Mouse (Mus musculus) hindbrain, embryonic 14.5 days (tissue): Measurements from ENCODE around the gene Fsd2. TPM values are rescaled to one million over a fixed set of nuclear protein-coding genes. Genes with fewer than 3 reads are reported as not detected.

Experiments
- ATAC-seq: fragments of 200-750 bp; cut with Nextera tagmentation; 2 replicates; pipeline ENCODE4 v1.8.0; 2017; ENCODE audit warnings: moderate number of reproducible peaks, mild to moderate bottlenecking, moderate TSS enrichment, moderate library complexity; ENCODE audit not compliant: low FRiP score
- DNase-seq: peaks from one replicate; pipeline ENCODE4 v3.0.0-alpha.2; 2015; ENCODE audit warnings: low spot score
- H3K27ac ChIP-seq: fragments of 300-500 bp; sonication (generic); 2 replicates; pipeline ENCODE4 v1.5.1; 2014; ENCODE audit warnings: mild to moderate bottlenecking, moderate library complexity
- H3K27me3 ChIP-seq: fragments of 300-500 bp; sonication (generic); 2 replicates; pipeline ENCODE4 v1.6.1; 2014; ENCODE audit warnings: mild to moderate bottlenecking, low read length, mixed read lengths; ENCODE audit not compliant: control insufficient read depth, insufficient read depth
- H3K36me3 ChIP-seq: fragments of 300-500 bp; sonication (generic); replicated peaks from 2 replicates; pipeline ENCODE4 v1.6.1; 2014; ENCODE audit not compliant: control insufficient read depth, insufficient read depth
- H3K4me1 ChIP-seq: fragments of 300-500 bp; sonication (generic); replicated peaks from 2 replicates; pipeline ENCODE4 v1.6.1; 2014; ENCODE audit warnings: antibody characterized with exemption, low read length, mixed read lengths; ENCODE audit not compliant: control insufficient read depth, insufficient read depth
- H3K4me2 ChIP-seq: fragments of 300-500 bp; sonication (generic); replicated peaks from 2 replicates; pipeline ENCODE4 v1.6.1; 2014; ENCODE audit warnings: mild to moderate bottlenecking, moderate library complexity
- H3K4me3 ChIP-seq: fragments of 300-500 bp; sonication (generic); replicated peaks from 2 replicates; pipeline ENCODE4 v1.5.1; 2014; ENCODE audit warnings: mild to moderate bottlenecking, low read length
- H3K9ac ChIP-seq: fragments of 300-500 bp; sonication (generic); 2 replicates; pipeline ENCODE4 v1.6.1; 2014
- H3K9me3 ChIP-seq: fragments of 300-500 bp; sonication (generic); 2 replicates; pipeline ENCODE4 v1.6.1; 2016; ENCODE audit warnings: low read length; ENCODE audit not compliant: control insufficient read depth
- WGBS: fragments of 180-500 bp; shearing (Covaris S2); extraction: QIAGEN DNeasy Blood & Tissue Kit; methylation state at CpG from one replicate; pipeline ENCODE4 v1.1.7; 2014; 5-methylcytosine and 5-hydroxymethylcytosine counted together
- polyA plus RNA-seq: library from polyadenylated mRNA; unstranded; fragments of >200 nt; fragmentation: Nextera tagmentation; extraction: Ambion mirVana; gene quantifications from 2 replicates; pipeline ENCODE4 v1.2.1, GENCODE M21; 2014

Gene Fsd2
- polyA plus RNA-seq, 1 experiment from 2014 or later: 0.21 TPM

DNA sequence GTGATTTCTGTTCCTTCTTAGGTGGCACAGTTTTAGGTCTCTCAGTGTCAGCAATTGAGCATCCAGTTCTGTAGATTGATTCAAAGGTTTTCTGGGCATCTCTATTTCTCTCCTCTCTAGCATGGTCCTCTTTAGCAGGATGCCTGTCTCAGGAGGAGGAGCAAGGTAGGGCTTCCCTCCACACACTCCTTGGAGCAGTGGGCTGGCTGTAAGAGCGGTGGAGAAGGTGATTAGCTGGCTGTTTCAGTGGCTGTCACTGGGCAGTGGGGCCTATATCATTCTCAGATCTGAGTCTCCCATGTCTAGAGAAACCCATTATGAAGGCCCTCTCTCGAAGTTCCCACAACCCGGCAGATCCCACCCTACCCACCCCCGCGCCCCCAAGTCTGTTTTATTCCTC lies 652 bp upstream of the Fsd2 start:
- no peaks in the 10 kb centered on the region for H3K9me3 ChIP-seq
- H3K4me2 ChIP-seq: no peak overlapping the region
- H3K27ac ChIP-seq: no peak overlapping the region
- H3K27me3 ChIP-seq: no peaks in the 10 kb centered on the region
- 87% methylated on average over 5 of the region's 5 CpGs for WGBS
- ATAC-seq (no peak), DNase-seq (no peak)
- no peak overlapping the region for H3K9ac ChIP-seq
- no peaks in the 10 kb centered on the region for H3K36me3 ChIP-seq
- no peak overlapping the region for H3K4me3 ChIP-seq
- H3K4me1 ChIP-seq: peaks cover 5% of the 10 kb centered on the region

DNA sequence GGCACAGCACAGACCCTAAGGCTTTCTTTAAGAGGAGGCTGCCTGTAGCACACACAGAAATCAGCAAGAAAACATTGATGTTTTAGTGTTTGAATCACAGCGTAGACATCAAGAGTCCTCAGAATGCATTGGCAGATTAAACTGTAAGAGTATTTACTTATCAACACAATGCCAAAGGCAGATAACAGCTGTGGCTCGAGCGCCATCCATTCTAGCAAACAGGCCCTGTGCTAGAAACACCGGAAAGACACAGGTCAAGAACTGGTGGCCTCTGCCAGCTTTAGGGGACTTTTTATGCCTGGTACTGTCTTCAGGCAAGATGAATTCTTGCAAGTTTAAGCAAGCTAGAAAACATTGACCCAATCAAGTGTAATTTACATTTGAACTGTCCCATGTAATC lies 412 bp downstream of the Fsd2 start:
- H3K9me3 ChIP-seq: no peaks in the 10 kb centered on the region
- no peaks in the 10 kb centered on the region for H3K4me1 ChIP-seq
- DNase-seq (no peak), ATAC-seq (no peak)
- H3K4me3 ChIP-seq: no peak overlapping the region
- 75% methylated on average over 4 of the region's 4 CpGs for WGBS
- no peak overlapping the region for H3K9ac ChIP-seq
- no peak overlapping the region for H3K4me2 ChIP-seq
- H3K27me3 ChIP-seq: no peaks in the 10 kb centered on the region
- no peak overlapping the region for H3K27ac ChIP-seq
- H3K36me3 ChIP-seq: no peaks in the 10 kb centered on the region

DNA sequence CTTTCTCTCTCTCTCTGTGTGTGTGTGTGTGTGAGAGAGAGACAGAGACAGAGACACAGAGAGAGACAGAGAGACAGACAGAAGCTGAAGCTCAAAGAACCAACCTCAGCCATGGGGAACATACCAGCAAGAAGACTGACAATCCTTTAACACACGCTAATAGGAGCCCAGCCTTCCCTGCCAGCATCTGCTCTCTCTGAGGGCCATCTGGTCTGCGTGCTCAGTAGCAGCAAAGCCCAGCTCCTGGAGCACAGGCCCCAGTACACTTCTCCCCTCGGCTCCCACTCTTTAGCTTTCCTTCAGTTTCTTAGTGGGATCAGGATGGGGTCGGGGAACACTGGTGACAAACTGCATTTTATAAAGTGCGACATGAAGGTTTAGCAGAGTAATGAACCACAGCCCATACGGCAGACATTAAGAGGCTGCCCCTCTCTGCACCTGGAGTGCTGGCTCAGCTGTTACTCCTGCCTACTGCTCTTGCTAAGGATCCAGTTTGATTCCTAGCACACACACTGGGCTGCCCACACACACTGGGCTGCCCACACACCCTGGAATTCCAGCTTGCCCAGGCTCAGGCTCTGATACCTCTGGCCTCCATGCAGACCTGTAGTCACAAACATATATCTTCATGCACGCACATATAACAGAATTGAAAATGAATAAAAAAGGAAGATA lies 1.2 kb downstream of the Fsd2 start:
- 49% methylated on average over 7 of the region's 7 CpGs for WGBS
- Histone ChIP-seq H3K27ac (no peak overlapping the region), H3K4me1 (no peaks in the 10 kb centered on the region), H3K4me2 (no peak overlapping the region), H3K27me3 (no peaks in the 10 kb centered on the region), H3K4me3 (no peak overlapping the region), H3K9ac (no peak overlapping the region), H3K9me3 (no peaks in the 10 kb centered on the region), H3K36me3 (no peaks in the 10 kb centered on the region)
- DNase-seq (no peak), ATAC-seq (no peak)

DNA sequence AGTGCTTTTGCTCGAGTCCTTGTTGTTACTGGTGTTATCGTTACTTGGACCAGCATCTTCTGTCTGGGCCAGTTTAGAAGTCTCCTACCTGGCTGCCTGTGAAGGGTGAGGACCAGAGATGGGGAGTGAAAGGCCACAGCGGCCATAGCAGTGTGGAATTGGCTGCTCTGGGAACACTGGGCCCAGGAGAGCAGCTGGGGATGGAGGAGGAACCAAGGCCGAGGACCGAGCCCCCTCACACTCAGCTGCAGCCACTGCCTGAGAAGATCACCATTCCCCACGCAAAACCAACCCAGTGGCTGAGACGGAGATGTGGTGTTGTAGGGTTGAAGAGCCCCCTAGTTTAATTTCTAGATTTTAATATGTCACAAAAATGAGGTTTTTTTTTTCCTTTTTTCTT lies 2.0 kb downstream of the Fsd2 start:
- ATAC-seq: no peak
- no peak for DNase-seq
- Histone ChIP-seq H3K4me1 (0 out of 2 replicates have a peak, but pooled peaks cover 6% of the 10 kb centered on the region), H3K36me3 (no peaks in the 10 kb centered on the region), H3K9ac (no peak overlapping the region), H3K27ac (no peak overlapping the region), H3K9me3 (no peaks in the 10 kb centered on the region), H3K27me3 (no peaks in the 10 kb centered on the region), H3K4me2 (no peak overlapping the region), H3K4me3 (no peak overlapping the region)
- WGBS: 74% methylated on average over 7 of the region's 7 CpGs

DNA sequence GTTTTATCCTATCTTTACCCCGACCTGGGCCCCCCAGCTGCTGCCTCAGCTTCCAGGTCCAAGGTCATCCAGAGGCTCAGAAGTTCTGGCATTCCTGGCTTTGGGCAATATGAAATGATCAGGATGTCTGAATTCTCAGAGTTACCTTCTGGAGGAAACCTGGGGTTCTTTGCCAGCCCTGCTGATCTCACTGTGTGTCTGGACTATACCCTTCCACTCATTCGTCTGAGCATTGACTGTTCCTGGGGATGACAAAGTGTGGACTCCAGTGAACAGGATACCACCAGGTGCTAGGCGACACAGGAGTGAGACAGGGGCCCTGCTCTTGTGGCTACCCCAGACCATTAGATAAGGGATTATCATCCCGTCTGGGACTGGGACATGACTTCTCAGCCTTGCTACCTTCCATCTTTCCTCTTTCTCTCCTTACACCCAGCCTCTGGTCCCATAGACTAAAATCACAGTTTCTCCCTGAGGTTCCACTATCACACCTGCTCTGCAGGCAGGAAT lies 3.2 kb downstream of the Fsd2 start:
- 90% methylated on average over 4 of the region's 4 CpGs for WGBS
- no peak overlapping the region for H3K4me3 ChIP-seq
- ATAC-seq (no peak), DNase-seq (no peak)
- H3K9me3 ChIP-seq: no peaks in the 10 kb centered on the region
- no peaks in the 10 kb centered on the region for H3K36me3 ChIP-seq
- no peak overlapping the region for H3K9ac ChIP-seq
- no peaks in the 10 kb centered on the region for H3K27me3 ChIP-seq
- H3K4me1 ChIP-seq: 0 out of 2 replicates have a peak, but pooled peaks cover 6% of the 10 kb centered on the region
- no peak overlapping the region for H3K27ac ChIP-seq
- H3K4me2 ChIP-seq: no peak overlapping the region

DNA sequence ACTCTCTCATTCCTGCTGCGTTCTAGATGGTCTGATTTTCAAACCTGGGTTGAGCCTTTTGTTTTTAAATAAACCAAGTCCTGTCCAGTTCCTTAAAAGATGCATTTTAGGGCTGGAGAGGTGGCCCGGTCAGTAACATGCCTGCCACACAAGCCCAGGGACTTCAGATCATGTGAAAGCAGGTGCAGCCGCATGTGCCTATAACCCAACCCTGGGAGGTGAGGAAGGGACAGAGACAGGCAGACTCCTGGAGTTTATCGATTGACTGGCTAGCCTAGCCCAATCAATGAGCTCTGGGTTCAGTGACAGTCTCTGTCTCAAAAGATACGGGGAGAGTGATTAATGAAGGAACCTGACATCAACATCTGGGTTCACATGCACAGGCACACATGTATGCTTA lies 5.5 kb downstream of the Fsd2 start:
- peak overlapping the region; percentile 44; the same call in 1 of the 2 replicates for H3K27ac ChIP-seq
- ATAC-seq: no peak

DNA sequence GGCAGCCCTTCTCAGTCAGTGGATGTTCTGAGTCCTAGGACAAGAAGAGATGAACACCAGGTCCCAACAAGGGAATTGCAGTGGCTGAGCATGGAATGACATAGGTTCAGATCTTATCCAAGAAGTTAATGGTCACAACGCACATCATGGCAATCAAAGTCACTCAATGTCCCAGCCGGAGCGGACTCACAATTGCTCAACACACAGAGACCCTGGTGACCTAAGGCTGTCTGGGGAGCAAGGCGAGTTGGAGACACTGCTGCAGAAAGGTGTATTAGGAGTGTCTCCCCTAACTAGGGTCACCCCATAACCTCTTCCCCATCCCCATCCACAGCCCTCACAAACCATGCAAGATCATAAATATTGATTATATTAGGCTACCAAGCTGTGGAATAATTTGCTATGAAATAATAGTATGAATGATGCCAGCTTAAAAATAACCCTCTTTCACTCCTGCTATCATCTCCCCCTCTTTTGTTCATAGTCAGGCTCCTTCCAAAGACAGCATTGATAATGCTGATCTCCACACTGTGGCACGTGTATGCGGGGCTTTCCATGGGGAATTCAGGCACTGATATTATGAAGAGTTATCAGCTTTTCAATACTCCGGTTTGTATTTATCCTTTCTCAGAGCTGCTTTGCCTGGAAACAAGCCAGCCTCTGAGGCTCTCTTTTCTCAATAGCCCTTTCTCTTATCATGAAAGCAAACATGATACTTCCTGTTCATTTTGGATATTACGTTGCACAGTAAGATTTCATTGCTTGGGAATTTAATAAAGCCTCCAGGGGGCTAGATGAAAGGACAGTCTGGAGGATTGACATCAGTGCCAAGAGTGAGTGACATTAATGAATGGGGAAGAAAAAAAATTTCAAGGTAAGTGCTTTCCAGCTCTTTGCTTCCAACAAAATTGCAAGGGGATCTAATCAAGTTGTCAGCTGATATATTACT lies 6.4 kb downstream of the Fsd2 start:
- Histone ChIP-seq H3K27ac (0 out of 2 replicates have a peak overlapping the region, but pooled peaks have one; percentile 44), H3K4me1 (0 out of 2 replicates have a peak, but pooled peaks cover 6% of the 10 kb centered on the region), H3K9ac (no peak overlapping the region), H3K9me3 (no peaks in the 10 kb centered on the region), H3K36me3 (no peaks in the 10 kb centered on the region), H3K4me3 (no peak overlapping the region), H3K4me2 (no peak overlapping the region), H3K27me3 (no peaks in the 10 kb centered on the region)
- WGBS: 56% methylated on average over 8 of the region's 8 CpGs
- DNase-seq (no peak), ATAC-seq (no peak)

More for the DNA sequence above, 5.5 kb downstream of the Fsd2 start:
- no peaks in the 10 kb centered on the region for H3K36me3 ChIP-seq
- DNase-seq: no peak
- 0 out of 2 replicates have a peak, but pooled peaks cover 6% of the 10 kb centered on the region for H3K4me1 ChIP-seq
- H3K4me2 ChIP-seq: no peak overlapping the region
- no peaks in the 10 kb centered on the region for H3K9me3 ChIP-seq
- no peak overlapping the region for H3K4me3 ChIP-seq
- H3K27me3 ChIP-seq: no peaks in the 10 kb centered on the region
- H3K9ac ChIP-seq: no peak overlapping the region
- WGBS: 74% methylated on average over 5 of the region's 5 CpGs

DNA sequence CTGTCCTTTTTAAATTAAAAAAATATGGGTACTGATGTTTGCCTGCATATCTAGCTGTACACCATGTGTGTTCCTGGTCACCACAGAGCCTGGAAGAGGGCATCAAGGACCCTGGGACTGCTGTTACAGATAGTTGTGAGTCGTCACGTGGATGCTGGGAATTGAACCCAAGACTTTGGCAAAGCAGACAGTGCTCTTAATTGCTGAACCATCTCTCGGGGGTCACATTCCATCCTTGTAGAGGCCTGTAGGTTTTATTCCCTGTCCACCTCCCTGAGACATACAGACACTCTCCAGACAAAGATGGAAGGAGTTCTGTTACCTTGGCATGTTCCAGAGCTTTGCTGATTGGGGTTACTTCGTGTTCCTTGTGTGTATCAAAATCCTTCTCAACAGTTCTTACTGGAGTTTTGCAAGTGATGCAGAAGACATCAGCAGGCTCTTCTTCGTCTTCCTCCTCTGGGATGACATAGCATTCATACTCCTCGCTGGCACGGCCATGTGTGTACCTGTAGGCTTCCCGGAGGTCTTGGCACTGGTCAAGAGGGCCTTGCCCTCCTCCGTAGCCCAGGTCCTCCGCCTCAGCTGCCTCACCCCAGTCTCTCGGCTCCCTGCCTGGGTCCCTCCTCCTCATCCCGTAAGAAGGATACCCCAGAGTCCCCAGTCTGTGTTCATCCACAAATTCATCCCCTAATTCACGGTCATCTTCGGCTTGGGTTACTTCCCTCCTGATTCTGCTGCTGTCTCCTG lies 7.3 kb downstream of the Fsd2 start:
- 0 out of 2 replicates have a peak, but pooled peaks cover 6% of the 10 kb centered on the region for H3K4me1 ChIP-seq
- no peak for DNase-seq
- H3K27ac ChIP-seq: no peak overlapping the region
- no peaks in the 10 kb centered on the region for H3K27me3 ChIP-seq
- H3K4me2 ChIP-seq: no peak overlapping the region
- H3K4me3 ChIP-seq: no peak overlapping the region
- no peak for ATAC-seq
- WGBS: 88% methylated on average over 14 of the region's 14 CpGs
- H3K36me3 ChIP-seq: no peaks in the 10 kb centered on the region
- no peak overlapping the region for H3K9ac ChIP-seq
- no peaks in the 10 kb centered on the region for H3K9me3 ChIP-seq

DNA sequence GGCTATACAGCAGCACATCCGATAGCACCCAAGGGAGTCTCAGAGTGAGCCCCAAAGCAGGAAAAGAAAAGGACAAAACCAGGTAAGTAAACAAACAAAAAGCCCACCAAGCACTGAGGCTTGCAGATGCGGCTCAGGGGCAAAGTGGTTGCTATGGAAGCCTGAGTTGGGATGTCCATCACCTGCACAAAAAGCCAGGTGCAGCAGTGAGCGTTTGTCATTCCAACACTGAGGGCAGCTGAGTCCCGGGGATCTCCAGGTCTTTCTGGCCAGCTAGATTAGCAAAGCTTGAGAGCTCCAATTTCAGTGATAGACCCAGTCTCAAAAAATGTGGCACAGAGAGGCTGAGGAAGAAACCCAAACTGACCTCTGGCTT lies 8.8 kb downstream of the Fsd2 start:
- no peak for DNase-seq
- Histone ChIP-seq H3K27ac (no peak overlapping the region), H3K27me3 (no peaks in the 10 kb centered on the region), H3K9me3 (no peaks in the 10 kb centered on the region), H3K4me2 (no peak overlapping the region), H3K9ac (no peak overlapping the region), H3K4me3 (no peak overlapping the region), H3K36me3 (no peaks in the 10 kb centered on the region), H3K4me1 (0 out of 2 replicates have a peak, but pooled peaks cover 6% of the 10 kb centered on the region)
- 73% methylated on average over 4 of the region's 4 CpGs for WGBS
- ATAC-seq: no peak
